Mouse (Mus musculus): Measurements from ENCODE around the gene Creb3l1.

Gene Creb3l1

DNA sequence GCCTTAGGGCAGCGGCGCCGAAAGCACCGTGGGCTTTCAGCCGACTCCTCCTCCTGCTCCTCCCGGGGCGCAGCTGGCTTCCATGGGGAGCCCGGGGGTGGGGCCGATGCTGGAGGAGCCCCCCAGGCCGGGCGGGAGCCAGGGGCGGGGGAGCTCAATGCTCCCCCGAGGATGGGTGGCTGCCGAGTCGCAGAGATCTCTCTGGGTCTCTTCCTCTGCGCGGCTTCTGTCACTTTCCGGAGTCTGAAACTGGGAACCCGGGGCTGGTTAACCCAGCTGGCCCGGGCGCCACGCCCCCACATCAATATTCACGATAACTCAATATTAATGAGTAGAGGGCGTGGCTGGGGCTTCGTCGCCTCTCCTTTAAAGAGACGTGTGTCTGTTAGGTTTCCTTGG lies at the start of gene Creb3l1:
Gene Creb3l1, minus strand, starts transcription at position 229 of the 399 bp plus-strand sequence.
- peak in 1 of 2 experiments; percentile 55 for DNase-seq (ENCODE audit: low spot score in 2 of 2)

DNA sequence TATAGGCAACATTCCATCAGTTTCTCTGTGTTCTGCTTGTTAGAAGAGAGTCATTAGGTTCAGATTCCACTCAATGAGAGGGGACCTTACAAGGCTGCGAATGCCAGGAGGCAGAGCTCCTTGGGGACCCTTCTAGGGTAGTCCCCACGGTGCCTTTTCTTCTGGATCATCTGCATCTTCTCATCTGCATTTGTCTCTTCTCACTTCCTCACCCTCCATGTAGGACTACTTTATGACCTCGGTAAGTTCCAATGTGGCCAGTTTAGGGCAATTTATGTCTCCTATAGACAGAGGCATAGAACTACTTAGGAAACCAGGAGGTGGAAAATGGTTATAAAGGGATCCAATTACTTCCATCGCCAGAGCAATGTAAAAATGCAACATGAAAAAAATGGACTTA lies 46.8 kb upstream of the Creb3l1 start:
- DNase-seq (ENCODE audit: low spot score in 2 of 2): no peak

DNA sequence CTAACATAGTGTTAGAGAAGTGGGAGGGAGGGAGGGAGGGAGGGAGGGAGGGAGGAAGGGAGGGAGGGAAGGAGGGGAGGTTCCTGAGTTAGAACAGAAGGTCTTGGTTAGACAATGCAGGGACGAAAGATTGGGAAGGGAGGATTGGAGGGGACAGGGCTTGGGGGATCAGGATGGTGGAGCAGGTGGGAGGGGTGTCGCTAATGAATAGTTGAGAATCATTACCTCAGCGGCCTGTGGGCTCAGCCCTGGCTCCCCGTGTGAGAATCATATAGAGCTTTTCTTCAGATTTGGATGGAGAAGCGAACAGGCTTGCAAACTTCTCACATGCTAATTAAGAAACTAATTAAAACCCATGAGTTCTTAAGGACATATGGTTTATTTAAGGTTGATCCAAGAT lies 45.3 kb upstream of the Creb3l1 start:
- no peak for DNase-seq (ENCODE audit: low spot score in 2 of 2)

- DNase-seq (ENCODE audit: low spot score in 2 of 2): no peak
Observed at GRCm38 (mm10) chr2:92067600-92067999, 43.3 kb upstream of the Creb3l1 start.

DNA sequence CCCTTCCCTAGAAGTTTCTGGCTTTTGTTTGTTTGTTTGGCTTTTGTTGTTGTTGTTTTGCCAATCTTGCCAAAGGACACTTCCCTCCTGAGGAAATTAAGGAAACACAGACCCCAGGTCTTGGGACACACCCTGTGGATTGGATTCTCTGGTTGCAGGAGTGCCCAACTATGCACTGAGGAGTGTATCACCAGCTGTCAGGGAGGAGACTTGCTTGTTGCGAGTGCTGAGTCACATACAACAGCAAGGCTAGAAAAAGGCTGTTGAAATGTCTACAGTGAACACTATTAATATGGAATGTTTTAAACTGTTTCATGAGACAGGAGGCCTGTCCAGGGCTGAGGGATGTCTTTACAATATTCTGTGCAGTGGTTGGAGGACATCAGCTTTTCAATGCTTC lies 42.6 kb upstream of the Creb3l1 start:
- no peak for DNase-seq (ENCODE audit: low spot score in 2 of 2)

DNA sequence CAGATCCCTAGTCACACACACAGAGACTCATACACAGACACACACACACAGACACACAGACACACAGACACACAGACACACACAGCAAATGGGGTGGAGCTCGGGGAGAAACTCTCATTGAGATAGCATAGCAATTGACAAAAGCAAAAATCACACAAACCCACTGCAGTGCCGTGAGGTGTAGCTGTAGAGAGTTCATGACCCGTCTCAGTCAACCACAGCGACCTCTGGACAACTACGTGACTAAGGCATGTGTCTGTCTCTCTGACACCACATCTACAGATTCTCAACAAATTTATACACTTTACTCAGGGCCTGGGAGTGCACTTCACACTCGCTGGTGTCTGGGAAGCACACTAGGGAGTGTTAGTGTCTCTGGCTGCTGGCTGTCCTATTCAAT lies 41.6 kb upstream of the Creb3l1 start:
- DNase-seq (ENCODE audit: low spot score in 2 of 2): no peak

DNA sequence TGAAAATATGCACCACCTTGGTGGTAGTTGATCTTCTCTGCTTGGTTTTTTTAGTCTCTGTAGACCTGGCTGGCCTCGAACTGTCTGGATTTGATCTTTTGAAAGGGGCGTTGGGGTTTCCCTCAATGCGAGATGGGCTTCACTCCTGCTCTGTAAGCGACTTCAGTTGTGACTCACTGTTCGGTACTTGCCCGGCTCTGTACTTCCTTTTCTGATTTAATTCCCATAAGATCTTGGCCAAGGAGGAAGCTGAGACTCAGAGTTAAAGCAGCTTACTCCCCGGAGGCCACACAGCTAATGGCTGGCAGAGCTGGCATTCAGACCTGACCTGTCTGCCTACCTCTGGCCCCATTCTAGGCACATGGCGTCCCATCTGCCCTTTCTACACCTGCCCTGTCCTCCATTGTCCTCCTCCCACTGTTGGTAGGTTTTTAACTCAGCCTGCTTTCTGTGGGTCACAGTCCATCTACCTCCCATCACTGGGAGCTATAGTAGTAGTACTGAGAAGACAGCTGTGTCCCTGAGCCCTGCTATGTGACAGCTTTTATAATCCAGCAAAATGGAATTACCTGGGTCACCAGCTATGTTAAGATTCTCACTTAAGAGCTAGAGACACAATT lies 41.1 kb upstream of the Creb3l1 start:
- DNase-seq (ENCODE audit: low spot score in 2 of 2): no peak

DNA sequence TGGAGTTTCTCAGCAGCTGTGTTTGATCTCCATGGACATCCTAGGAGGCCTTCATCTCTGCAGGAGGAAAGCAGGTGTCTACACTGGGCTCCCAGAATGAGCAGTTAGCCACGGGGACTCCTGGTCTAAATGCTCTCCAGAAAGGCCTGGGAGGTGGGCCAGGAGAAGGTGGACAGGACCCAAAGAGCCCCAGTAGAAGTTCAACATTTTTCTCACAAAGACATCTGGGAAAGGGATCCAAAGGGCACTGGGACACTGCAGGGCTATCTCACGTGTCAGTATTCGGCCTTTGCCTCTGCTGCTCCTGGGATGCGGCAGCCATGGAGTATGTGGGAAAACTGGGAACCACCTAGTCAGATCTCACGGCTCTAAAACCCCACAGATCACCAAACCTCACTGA lies 38.8 kb upstream of the Creb3l1 start:
- no peak for DNase-seq (ENCODE audit: low spot score in 2 of 2)

DNA sequence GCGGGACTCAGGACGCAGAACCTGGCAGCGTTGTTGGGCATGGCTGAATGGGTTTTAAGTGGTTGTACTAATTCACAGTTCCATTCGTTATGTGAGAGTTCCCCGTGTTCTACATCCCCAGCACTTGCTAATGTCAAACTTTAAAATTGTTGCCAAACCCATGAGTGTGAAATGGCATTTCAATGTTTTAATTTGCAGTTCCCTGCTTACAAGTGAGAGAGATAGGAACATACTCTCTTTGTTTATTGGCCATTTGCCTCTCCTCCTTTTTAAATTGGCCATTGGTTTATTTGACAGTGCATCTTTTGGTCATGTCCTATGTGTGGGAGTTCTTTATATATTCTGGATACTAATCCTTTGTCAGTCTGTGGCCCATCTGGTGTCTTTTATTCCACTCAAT lies 37.0 kb upstream of the Creb3l1 start:
- DNase-seq (ENCODE audit: low spot score in 2 of 2): no peak

DNA sequence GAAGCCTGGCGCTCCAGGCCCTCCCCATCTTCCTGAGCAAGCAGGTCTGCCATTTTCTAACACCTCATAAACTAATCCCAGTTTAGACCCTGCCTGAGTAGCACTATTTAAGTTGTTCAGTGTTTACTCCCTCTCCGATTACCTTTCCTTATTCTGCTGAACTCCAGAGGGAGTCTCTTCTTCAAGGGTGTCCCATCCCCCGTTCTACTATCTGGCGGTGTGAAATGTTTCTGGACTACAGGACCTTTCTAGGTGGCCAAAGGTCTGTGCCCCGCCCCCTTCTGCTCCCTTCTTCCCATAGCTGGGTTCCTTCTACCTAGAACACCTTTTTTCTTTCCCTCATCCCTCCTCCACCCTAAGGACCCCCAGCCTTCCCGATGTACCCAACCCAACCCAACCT lies 36.0 kb upstream of the Creb3l1 start:
- no peak for DNase-seq (ENCODE audit: low spot score in 2 of 2)

DNA sequence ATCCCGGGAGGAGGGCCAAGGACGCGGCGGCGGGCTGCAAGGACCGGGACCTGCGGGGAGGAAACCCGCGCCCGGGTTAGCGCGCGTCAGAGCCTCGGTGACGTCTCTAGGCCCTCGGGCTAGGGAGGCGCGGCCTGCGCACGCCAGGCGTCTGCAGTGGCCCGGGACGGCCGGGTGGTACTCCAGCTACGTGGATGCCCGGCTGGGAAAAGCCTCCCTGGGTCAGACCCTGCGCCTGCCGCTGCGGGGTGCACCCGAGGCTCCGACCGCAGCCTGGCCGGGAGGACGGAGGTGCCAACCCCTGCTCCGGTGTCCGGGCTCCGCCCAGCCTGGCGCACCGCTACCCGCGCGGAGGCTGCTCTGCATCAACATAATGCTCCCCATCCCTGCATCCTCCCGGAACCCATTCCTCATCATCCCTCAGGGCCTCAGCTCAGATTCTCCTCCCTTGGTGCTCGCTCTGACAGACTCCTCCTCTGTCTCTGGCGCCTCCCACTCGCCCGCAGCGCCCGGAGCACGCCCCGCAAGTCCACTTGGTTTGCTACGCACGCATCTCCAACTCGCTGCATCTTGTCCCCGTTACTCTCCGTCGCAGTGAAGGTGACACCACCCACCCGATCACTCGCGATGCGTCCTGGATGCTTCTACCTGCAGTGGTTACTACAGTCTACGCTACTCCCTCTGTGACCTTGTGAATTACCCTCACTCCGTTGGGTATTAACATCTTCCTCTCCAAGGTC lies 35.3 kb upstream of the Creb3l1 start:
- DNase-seq (ENCODE audit: low spot score in 2 of 2): peak; percentile 75 to 76

GRCm38 (mm10) chr2:92058936-92059335 lies 34.6 kb upstream of the Creb3l1 start:
- no peak for DNase-seq (ENCODE audit: low spot score in 2 of 2)

DNA sequence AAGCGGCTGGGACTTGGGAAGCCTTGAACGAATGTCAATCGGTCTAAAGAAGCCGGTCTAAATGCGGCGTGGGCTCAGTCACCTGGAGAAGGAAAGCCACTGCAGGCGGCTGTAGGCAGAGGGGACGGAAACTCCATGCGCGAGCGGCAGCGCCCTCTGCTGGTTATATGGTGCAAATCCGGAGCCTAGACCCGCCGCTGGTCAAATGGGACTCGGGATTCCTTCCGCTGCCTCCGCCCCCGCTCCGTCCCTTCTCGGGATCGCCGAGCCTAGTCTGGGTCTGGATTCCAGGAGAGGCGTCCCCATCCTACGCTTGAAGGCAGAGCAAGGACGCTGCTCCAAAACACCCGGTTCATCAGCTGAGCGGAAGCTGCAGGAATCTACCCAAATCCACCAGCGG lies 34.2 kb upstream of the Creb3l1 start:
- DNase-seq (ENCODE audit: low spot score in 2 of 2): peak; percentile 97 to 98

DNA sequence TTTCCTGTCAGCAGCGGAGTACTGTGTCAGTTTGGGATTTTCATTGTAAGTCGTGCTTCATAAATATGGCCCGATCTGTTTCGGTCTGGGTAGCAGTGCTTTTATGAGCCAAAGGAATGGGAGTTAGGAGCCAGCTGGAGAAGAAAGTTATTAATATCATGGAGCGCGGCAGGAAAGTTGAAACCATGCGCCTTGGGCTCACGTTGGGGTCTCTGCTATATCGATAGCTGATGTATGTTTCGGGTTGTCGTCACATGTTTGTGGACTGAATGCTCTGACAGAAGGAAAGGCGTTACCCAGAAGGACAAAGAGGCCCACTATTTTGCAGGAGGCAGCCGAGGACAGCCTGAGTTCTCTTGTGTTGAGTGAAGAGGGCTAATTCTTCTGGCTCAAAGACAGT lies 32.5 kb upstream of the Creb3l1 start:
- DNase-seq (ENCODE audit: low spot score in 2 of 2): no peak

GRCm38 (mm10) chr2:92055831-92056236 lies 31.5 kb upstream of the Creb3l1 start:
- DNase-seq (ENCODE audit: low spot score in 2 of 2): peak; percentile 67 to 77

GRCm38 (mm10) chr2:92055101-92055813 lies 31.0 kb upstream of the Creb3l1 start:
- DNase-seq (ENCODE audit: low spot score in 2 of 2): peak; percentile 85 to 89

DNA sequence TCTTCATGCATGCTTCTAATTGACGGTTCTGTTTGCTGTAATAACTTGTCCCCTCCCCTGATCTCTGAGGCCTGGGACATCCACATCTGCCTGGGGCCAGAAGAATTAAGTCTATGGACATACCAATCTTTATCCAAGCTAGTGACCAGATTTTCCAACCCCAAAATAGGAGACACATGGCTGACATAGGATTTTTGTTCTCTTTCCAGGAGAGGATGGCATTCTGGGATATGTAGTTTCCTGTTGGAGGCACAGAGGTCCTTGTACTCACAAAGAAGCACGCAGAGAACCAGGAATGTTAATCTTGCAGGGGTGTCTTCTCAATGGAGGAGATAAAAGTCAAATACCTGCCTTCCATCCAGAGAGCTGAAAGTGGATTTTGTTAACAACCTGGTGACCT lies 28.5 kb upstream of the Creb3l1 start:
- no peak for DNase-seq (ENCODE audit: low spot score in 2 of 2)

DNA sequence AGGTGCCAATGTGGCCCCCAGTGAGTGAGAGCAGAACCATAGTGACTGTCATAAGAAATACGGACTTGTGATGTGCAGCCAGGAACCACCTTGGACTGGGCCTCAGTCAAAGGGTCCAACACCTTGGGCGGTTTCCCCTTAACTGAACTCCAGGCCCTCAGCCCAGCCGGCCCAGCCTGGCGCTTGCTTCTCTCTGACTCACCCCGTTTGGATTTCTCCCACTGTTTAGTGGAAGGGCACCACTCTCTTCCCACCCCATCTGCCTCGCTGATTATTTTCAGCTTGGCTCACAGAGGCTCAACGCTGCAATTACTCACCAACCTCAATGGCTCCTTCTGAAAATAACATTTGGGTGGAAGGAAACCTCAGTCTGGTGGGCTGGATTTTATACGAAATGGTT lies 27.9 kb upstream of the Creb3l1 start:
- peak; percentile 51 to 68 for DNase-seq (ENCODE audit: low spot score in 2 of 2)

DNA sequence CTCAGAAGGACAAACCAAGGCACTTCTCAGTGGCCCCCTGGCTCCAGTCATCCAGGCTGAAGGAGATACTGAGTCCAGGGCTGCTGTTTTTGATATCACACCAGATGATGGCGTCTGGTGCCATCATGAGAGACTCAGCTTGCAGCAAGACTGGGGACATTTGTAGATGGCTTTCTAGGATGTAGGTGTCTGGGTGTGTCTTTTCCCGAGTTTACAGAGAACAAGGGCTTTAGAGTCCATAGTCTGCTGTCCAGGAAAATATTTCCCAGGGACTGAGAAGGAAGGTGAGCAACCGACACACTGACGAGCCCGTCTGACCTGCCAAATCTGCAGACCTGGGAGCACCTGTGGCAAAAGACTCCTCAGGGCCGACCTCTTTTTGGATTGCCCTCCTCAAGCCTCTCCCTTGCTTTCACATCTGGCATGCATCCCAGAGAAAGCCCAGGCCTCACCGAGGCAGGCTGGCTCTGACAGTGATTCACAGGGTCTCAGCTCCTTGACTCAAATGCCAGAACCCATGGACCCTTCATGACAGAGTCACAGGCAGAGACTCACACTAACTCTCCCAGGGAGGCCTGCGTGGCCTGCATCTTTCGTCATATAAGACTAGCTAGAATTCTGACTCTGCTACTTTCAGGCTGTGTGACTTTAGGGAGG lies 23.9 kb upstream of the Creb3l1 start:
- DNase-seq (ENCODE audit: low spot score in 2 of 2): no peak

DNA sequence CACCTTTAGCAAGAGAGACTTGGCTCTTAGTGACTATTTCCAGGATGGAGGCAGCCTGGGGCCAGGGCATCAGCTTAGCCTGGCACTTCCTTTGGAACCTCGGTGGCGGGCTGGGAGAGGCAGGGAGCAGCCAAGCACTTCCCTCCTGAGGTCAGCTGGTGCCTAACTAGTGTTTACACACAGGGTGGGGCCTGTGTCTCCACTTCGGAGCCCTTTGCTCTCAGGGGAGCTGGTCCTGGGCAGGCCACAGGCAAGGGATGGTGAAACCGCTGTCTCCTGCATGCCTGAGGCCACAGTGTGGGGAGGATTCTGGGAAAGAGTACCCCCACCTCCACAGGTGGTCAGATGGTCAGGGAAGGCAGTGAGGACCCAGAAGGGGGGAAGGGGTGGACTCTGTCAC lies 23.3 kb upstream of the Creb3l1 start:
- no peak for DNase-seq (ENCODE audit: low spot score in 2 of 2)

DNA sequence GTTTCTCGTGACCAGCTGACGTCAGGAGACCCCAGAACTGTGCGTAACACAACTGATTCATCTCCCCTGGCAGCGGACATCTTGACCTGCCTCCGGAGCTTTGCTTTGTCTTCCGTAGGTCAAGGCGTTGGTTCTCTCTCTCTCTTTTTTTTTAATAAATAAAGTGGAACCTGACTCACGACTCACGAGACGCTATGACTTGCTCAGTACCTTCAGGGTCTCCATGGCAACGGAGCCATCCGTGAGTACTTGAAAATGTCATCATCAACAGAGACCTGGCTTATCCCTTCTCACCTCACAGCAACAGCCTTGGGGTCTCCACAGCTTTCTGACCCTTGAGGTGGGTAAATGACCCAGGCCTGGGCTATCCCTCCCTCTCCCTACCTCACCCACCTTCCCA lies 19.0 kb upstream of the Creb3l1 start:
- DNase-seq (ENCODE audit: low spot score in 2 of 2): no peak

DNA sequence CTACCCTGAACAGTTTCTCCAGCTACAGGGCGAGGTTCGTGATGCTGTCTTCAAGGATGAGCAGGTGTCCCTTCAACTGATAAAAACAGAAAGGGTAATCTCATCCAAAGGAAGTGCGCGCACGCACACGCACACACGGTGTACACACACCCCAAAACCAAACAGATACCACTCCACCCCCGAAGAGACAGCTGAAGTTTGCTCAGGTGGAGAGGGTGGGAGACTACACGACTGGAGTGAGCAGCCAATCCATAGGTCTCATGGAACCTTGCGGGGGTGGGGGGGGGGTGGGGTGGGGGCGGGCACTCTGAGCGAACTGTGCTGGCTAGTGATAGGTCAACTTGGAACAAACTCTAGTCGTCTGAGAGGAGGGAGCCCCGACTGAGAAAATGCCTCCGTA lies 17.2 kb upstream of the Creb3l1 start:
- DNase-seq (ENCODE audit: low spot score in 2 of 2): no peak

Measured in right cerebral cortex, adult 2 months (tissue).